Mouse (Mus musculus) monocyte, adult 2 months (primary cell): ENCODE measurements around the gene Tenm4.

Experiments used
- DNase-seq, 2 experiments: peaks; one replicate each; pipeline ENCODE4 v3.0.0; 2022; ENCODE audit warnings: low spot score in 2 of 2, low read depth in 1 of 2

Gene Tenm4

GRCm38 (mm10) chr7:96635830-96636440, 464.9 kb downstream of the Tenm4 start:
- DNase-seq: no peak

GRCm38 (mm10) chr7:96643461-96644204, 472.6 kb downstream of the Tenm4 start:
- no peak for DNase-seq

GRCm38 (mm10) chr7:96644205-96644531, 473.1 kb downstream of the Tenm4 start:
- no peak for DNase-seq

GRCm38 (mm10) chr7:96647657-96648056, 476.6 kb downstream of the Tenm4 start:
- no peak for DNase-seq

GRCm38 (mm10) chr7:96648606-96649005, 477.6 kb downstream of the Tenm4 start:
- no peak for DNase-seq

- DNase-seq: no peak
Measured at GRCm38 (mm10) chr7:96649171-96649570, 478.1 kb downstream of the Tenm4 start.

- DNase-seq: no peak
Measured at GRCm38 (mm10) chr7:96650435-96650834, 479.4 kb downstream of the Tenm4 start.

- DNase-seq: no peak
Measured at GRCm38 (mm10) chr7:96651055-96651454, 480.0 kb downstream of the Tenm4 start.

- no peak for DNase-seq
Measured at GRCm38 (mm10) chr7:96651626-96652341, 480.7 kb downstream of the Tenm4 start.

- DNase-seq: no peak
Measured at GRCm38 (mm10) chr7:96652844-96653243, 481.8 kb downstream of the Tenm4 start.

GRCm38 (mm10) chr7:96654206-96654605, 483.2 kb downstream of the Tenm4 start:
- DNase-seq: no peak

GRCm38 (mm10) chr7:96655096-96655716, 484.2 kb downstream of the Tenm4 start:
- no peak for DNase-seq

GRCm38 (mm10) chr7:96657101-96657830, 486.2 kb downstream of the Tenm4 start:
- no peak for DNase-seq

GRCm38 (mm10) chr7:96657857-96658580, 487.0 kb downstream of the Tenm4 start:
- DNase-seq: no peak

- no peak for DNase-seq
Measured at GRCm38 (mm10) chr7:96660907-96661306, 489.9 kb downstream of the Tenm4 start.

GRCm38 (mm10) chr7:96661352-96662169, 490.5 kb downstream of the Tenm4 start:
- DNase-seq: no peak

GRCm38 (mm10) chr7:96663336-96663735, 492.3 kb downstream of the Tenm4 start:
- DNase-seq: no peak

- no peak for DNase-seq
Measured at GRCm38 (mm10) chr7:96666366-96666896, 495.4 kb downstream of the Tenm4 start.

GRCm38 (mm10) chr7:96667688-96668087, 496.6 kb downstream of the Tenm4 start:
- DNase-seq: no peak
